Mouse (Mus musculus): Measurements from ENCODE around the gene Gm1043. TPM values are rescaled to one million over a fixed set of nuclear protein-coding genes. Genes with fewer than 3 reads are reported as not detected.

The Gm1043 gene
- polyA plus RNA-seq, 1 experiment = 0.38 TPM

DNA sequence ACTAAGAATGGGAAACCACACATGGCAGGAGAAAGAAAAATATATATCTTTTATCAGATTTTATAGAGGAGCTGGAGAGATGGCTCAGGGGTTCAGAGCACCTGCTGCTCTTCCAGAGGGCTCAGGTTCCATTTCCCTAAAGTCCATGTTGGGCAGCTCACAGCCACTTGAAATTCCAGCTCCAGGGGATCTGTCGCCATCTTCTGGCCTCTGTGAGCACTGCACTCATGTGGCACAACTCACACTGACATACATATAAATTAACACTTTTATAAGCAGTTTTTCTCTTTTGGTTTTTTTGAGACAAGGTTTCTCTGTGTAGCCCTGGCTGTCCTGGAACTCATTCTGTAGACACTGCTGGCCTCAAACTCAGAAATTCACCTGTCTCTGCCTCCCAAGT lies 95.5 kb downstream of the Gm1043 start:
- 52% methylated on average over 1 of the region's 1 CpGs for WGBS
- no peak overlapping the region for H3K4me3 ChIP-seq (replicated peaks; ENCODE audit: extremely low read depth, low read depth, low read length)
- no peaks in the 10 kb centered on the region for H3K4me1 ChIP-seq (ENCODE audit: control insufficient read depth, insufficient read depth, low read length)
- DNase-seq = no peak
- TF ChIP-seq CTCF (IDR thresholded peaks at IDR 0.05; ENCODE audit: insufficient read depth, low read length) = 0 out of 2 replicates have a peak, but pooled peaks have one; percentile 7
- TF ChIP-seq POLR2A (IDR thresholded peaks at IDR 0.05; ENCODE audit: borderline replicate concordance, extremely low read depth, low read depth, low read length) = no peak

DNA sequence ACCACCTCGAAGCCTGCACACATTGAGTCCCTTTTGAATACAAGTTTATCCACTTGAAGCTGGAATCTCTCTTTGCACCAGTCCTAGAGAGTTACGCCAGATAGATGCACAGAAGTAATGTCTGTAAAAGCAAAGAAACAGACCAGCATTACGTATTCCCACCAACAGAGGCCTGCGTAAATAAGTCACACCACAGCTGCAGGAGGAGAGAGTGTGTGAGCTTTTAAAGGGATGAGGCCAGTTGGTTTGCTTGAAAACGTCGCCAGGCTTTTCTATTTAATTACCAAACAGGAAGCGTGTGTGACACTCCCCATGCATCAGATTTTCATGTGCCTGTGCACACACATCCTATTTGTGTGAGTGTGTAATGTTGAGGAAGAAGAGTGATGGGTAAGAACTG lies 99.4 kb downstream of the Gm1043 start:
- no peaks in the 10 kb centered on the region for H3K4me1 ChIP-seq (ENCODE audit: control insufficient read depth, insufficient read depth, low read length)
- no peak for TF ChIP-seq CTCF (IDR thresholded peaks at IDR 0.05; ENCODE audit: insufficient read depth, low read length)
- no peak for TF ChIP-seq POLR2A (IDR thresholded peaks at IDR 0.05; ENCODE audit: borderline replicate concordance, extremely low read depth, low read depth, low read length)
- DNase-seq = no peak
- H3K4me3 ChIP-seq (replicated peaks; ENCODE audit: extremely low read depth, low read depth, low read length) = no peak overlapping the region
- 40% methylated on average over 7 of the region's 7 CpGs for WGBS

DNA sequence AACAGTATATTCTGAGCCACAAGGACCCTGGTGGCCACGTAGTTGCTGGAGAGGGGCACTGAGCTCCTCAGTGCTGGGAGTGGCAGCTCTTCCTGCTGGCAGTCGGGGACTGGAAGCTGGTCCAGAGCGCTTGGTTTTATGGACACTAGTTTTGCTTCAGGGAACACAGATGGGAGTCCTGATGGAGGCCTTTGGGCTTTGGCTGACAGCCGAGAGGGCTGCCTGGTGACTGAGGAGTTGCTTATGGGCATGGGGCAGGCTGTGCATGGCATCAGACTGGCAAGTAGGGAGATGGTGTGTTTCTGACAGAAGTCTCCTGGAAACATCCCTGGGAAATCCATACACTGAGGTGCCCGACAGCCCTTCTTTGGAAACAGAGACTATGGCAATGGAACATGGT lies 105.2 kb downstream of the Gm1043 start:
- no peak overlapping the region for H3K4me3 ChIP-seq (replicated peaks; ENCODE audit: extremely low read depth, low read depth, low read length)
- TF ChIP-seq CTCF (IDR thresholded peaks at IDR 0.05; ENCODE audit: insufficient read depth, low read length) = no peak
- TF ChIP-seq POLR2A (IDR thresholded peaks at IDR 0.05; ENCODE audit: borderline replicate concordance, extremely low read depth, low read depth, low read length) = no peak
- DNase-seq = no peak
- WGBS = 81% methylated on average over 5 of the region's 5 CpGs
- H3K4me1 ChIP-seq (ENCODE audit: control insufficient read depth, insufficient read depth, low read length) = no peaks in the 10 kb centered on the region

- Histone ChIP-seq H3K4me3 (replicated peaks; ENCODE audit: extremely low read depth, low read depth, low read length) (no peak overlapping the region), H3K4me1 (ENCODE audit: control insufficient read depth, insufficient read depth, low read length) (no peaks in the 10 kb centered on the region)
- 63% methylated on average over 8 of the region's 8 CpGs for WGBS
- no peak for DNase-seq
- no peak for TF ChIP-seq CTCF (IDR thresholded peaks at IDR 0.05; ENCODE audit: insufficient read depth, low read length)
- TF ChIP-seq POLR2A (IDR thresholded peaks at IDR 0.05; ENCODE audit: borderline replicate concordance, extremely low read depth, low read depth, low read length) = no peak
These were observed 111.0 kb downstream of the Gm1043 start for GRCm38 (mm10) chr5:37196196-37196595.

DNA sequence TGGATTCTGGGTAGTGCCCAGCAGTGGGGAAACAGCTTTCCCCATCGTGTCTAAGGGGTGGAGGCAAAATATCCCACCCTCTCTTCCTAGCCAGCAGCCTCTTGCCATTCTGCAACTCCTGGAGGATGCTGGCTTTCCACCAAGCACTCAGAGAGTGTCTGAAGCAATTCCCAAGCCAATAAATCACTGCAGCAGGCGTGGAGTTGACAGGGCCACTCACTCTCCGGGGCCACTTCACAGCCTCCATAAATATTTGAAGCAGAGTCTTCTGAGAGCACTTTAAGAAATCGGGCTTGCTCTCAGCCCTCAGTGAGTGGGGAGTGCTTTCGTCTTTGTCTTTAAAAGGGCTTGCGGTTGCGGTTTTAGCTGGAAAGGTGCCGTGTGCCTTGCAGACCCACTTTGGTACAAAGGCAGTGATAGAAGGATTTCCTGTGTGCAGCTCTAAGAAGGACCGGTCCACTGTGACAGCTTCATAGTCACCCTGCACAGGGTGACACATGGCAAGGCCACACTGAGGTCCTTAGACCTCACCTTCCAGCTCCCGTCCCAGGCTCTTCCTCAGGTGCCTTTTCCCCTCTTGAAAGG lies 111.6 kb downstream of the Gm1043 start:
- TF ChIP-seq CTCF (IDR thresholded peaks at IDR 0.05; ENCODE audit: insufficient read depth, low read length) = no peak
- TF ChIP-seq POLR2A (IDR thresholded peaks at IDR 0.05; ENCODE audit: borderline replicate concordance, extremely low read depth, low read depth, low read length) = no peak
- Histone ChIP-seq H3K4me1 (ENCODE audit: control insufficient read depth, insufficient read depth, low read length) (no peaks in the 10 kb centered on the region), H3K4me3 (replicated peaks; ENCODE audit: extremely low read depth, low read depth, low read length) (no peak overlapping the region)
- 24% methylated on average over 10 of the region's 10 CpGs for WGBS
- peak; percentile 24 for DNase-seq

DNA sequence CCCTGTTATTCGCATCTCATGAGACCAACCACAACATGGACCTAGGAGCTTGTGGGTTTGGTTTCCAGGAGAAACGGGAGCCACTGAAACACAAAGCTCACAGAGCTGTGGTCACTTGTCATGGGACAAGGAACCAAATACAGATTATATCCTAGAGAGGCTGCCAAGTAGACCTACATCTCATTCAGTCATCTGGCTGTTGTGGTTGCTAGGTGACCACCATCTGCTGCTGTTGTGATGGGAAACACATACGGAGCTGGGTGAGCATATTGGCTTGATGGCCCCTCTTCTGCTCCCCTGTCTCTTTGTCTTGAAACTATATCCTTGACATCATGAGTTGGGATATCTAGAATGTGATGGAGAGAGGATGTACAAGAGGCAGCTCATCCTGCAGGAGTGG lies 112.3 kb downstream of the Gm1043 start:
- 54% methylated on average over 3 of the region's 3 CpGs for WGBS
- no peak for DNase-seq
- no peak for TF ChIP-seq POLR2A (IDR thresholded peaks at IDR 0.05; ENCODE audit: borderline replicate concordance, extremely low read depth, low read depth, low read length)
- no peak for TF ChIP-seq CTCF (IDR thresholded peaks at IDR 0.05; ENCODE audit: insufficient read depth, low read length)
- H3K4me3 ChIP-seq (replicated peaks; ENCODE audit: extremely low read depth, low read depth, low read length) = no peak overlapping the region
- no peaks in the 10 kb centered on the region for H3K4me1 ChIP-seq (ENCODE audit: control insufficient read depth, insufficient read depth, low read length)

GRCm38 (mm10) chr5:37198011-37198688 lies 113.0 kb downstream of the Gm1043 start:
- WGBS = 17% methylated on average over 2 of the region's 2 CpGs
- H3K4me3 ChIP-seq (replicated peaks; ENCODE audit: extremely low read depth, low read depth, low read length) = no peak overlapping the region
- DNase-seq = no peak

DNA sequence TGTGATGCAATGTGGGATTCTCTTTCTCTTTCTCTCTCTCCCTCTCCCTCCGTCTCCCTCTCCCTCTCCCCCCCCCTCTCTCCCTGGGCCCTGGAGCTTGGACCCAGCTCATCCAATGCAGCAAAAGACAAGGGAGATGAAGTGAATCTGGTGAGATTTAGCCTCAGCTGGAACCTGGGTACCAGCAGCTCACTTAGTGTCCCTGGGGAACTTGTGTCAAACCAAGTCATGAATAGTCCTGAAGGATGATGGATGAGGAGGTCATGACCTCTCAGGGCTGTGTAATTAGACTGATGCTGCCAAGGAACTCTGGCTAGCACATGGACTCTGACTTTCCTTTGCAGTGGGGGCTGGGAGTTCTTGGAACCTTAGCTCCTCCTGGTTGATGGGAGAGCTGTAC lies 117.1 kb downstream of the Gm1043 start:
- H3K4me1 ChIP-seq (ENCODE audit: control insufficient read depth, insufficient read depth, low read length) = no peaks in the 10 kb centered on the region
- TF ChIP-seq CTCF (IDR thresholded peaks at IDR 0.05; ENCODE audit: insufficient read depth, low read length) (no peak), POLR2A (IDR thresholded peaks at IDR 0.05; ENCODE audit: borderline replicate concordance, extremely low read depth, low read depth, low read length) (no peak)
- 25% methylated on average over 1 of the region's 1 CpGs for WGBS
- no peak for DNase-seq
- H3K4me3 ChIP-seq (replicated peaks; ENCODE audit: extremely low read depth, low read depth, low read length) = no peak overlapping the region

More at GRCm38 (mm10) chr5:37198011-37198688, 113.0 kb downstream of the Gm1043 start:
- TF ChIP-seq CTCF (IDR thresholded peaks at IDR 0.05; ENCODE audit: insufficient read depth, low read length) = no peak
- no peak for TF ChIP-seq POLR2A (IDR thresholded peaks at IDR 0.05; ENCODE audit: borderline replicate concordance, extremely low read depth, low read depth, low read length)
- H3K4me1 ChIP-seq (ENCODE audit: control insufficient read depth, insufficient read depth, low read length) = no peaks in the 10 kb centered on the region

DNA sequence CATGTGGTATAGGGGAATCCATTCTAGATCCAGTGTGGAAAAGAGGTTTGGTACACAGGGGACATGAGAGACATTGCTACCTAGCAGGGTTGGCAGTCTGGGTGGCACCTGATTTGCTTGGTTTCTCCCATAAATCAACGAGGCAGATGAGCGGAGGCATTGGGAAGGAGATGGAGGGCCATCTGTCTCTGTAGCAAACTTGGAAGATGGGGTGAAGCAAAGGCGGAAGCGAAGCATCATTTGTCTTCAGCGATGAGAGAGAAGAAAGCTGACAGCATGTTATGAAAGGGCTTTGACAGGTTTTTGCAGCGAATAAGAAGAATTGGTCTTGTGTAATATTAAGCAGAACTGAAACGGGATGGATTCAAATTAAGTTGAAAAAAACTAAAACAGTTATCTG lies 119.7 kb downstream of the Gm1043 start:
- no peak for TF ChIP-seq POLR2A (IDR thresholded peaks at IDR 0.05; ENCODE audit: borderline replicate concordance, extremely low read depth, low read depth, low read length)
- no peak for TF ChIP-seq CTCF (IDR thresholded peaks at IDR 0.05; ENCODE audit: insufficient read depth, low read length)
- DNase-seq = no peak

GRCm38 (mm10) chr5:37205420-37205819 lies 120.2 kb downstream of the Gm1043 start:
- no peak for DNase-seq
- no peak overlapping the region for H3K4me3 ChIP-seq (replicated peaks; ENCODE audit: extremely low read depth, low read depth, low read length)
- no peaks in the 10 kb centered on the region for H3K4me1 ChIP-seq (ENCODE audit: control insufficient read depth, insufficient read depth, low read length)
- TF ChIP-seq CTCF (IDR thresholded peaks at IDR 0.05; ENCODE audit: insufficient read depth, low read length) (no peak), POLR2A (IDR thresholded peaks at IDR 0.05; ENCODE audit: borderline replicate concordance, extremely low read depth, low read depth, low read length) (no peak)
- 68% methylated on average over 1 of the region's 1 CpGs for WGBS

More for the DNA sequence above, 119.7 kb downstream of the Gm1043 start:
- WGBS = 62% methylated on average over 7 of the region's 7 CpGs
- H3K4me3 ChIP-seq (replicated peaks; ENCODE audit: extremely low read depth, low read depth, low read length) = no peak overlapping the region
- no peaks in the 10 kb centered on the region for H3K4me1 ChIP-seq (ENCODE audit: control insufficient read depth, insufficient read depth, low read length)

All from lung, adult 2 months (tissue).